Mouse (Mus musculus) lung, postnatal 0 days (tissue): Measurements from ENCODE around the gene Gm26661.

Source experiments
- CTCF ChIP-seq: IDR thresholded peaks from 2 replicates; pipeline ENCODE4 v1.5.1; 2016; ENCODE audit warnings: antibody characterized with exemption, mild to moderate bottlenecking
- EP300 ChIP-seq: IDR thresholded peaks from 2 replicates; pipeline ENCODE4 v1.6.1; 2016; ENCODE audit warnings: antibody characterized with exemption, mild to moderate bottlenecking, control low read depth

- TF ChIP-seq EP300, result no peak
- TF ChIP-seq CTCF, result peak; percentile 81
These were observed 42.2 kb upstream of the Gm26661 start for GRCm38 (mm10) chr14:7748944-7749763.
